Mouse (Mus musculus): ENCODE results near the gene Mylk.

DNA sequence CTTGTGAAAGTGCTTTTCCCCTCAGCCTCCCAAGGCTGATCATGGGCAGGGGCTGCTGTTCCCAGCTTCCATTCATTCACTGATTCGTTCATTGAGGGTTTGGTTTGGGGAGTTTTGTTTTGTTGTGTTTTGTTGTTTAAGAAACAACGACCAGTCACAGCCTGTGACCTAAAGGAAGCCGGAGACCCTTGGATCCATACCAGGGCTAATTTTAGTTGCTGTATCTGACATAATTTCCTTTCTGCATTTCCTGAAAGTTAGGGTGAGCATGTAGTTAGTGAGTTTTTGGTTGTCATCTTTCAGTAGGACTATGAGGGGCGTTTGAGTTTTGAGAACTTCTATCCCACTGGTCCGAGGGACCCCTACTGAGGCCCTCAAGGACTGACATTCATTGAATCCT lies 207.2 kb downstream of the Mylk start:
- no peak for TF ChIP-seq GATA1 (IDR thresholded peaks at IDR 0.05; ENCODE audit: borderline replicate concordance, low read length)
- no peak for TF ChIP-seq FLI1 (IDR thresholded peaks at IDR 0.05; ENCODE audit: low read length)

All from megakaryocyte, embryonic 14.5 days (primary cell).